In genomic region chr3:55337671-55338070, GRCm38 (mm10) we compare ENCODE assay signal across 9 mouse cellular contexts.
"Had no signal": no experiment of that assay in that cellular context is flagged by ENCODE, and none has a peak within 500 bp of the region (broad histone marks: within the 10 kb centered on the region; RNA-seq: fewer than 3 reads in every experiment).

No protein-coding gene starts in this region.

- H3K27ac ChIP-seq: kidney, postnatal 0 days; limb, embryonic 13.5 days; liver, embryonic 14.5 days; midbrain, embryonic 12.5 days; stomach, embryonic 15.5 days had no signal

- H3K9ac ChIP-seq: limb, embryonic 13.5 days; liver, embryonic 14.5 days; midbrain, embryonic 12.5 days; neural tube, embryonic 13.5 days; stomach, embryonic 15.5 days had no signal

- H3K9me3 ChIP-seq: limb, embryonic 13.5 days; midbrain, embryonic 12.5 days; neural tube, embryonic 13.5 days; stomach, embryonic 15.5 days had no signal

- H3K36me3 ChIP-seq: limb, embryonic 13.5 days; midbrain, embryonic 12.5 days; neural tube, embryonic 13.5 days; stomach, embryonic 15.5 days had no signal

- H3K4me2 ChIP-seq: limb, embryonic 13.5 days; midbrain, embryonic 12.5 days; neural tube, embryonic 13.5 days; stomach, embryonic 15.5 days had no signal

- H3K4me3 ChIP-seq: limb, embryonic 13.5 days; midbrain, embryonic 12.5 days; neural tube, embryonic 13.5 days; stomach, embryonic 15.5 days had no signal

- H3K4me1 ChIP-seq: midbrain, embryonic 12.5 days; stomach, embryonic 15.5 days had no signal

- H3K27me3 ChIP-seq: limb, embryonic 13.5 days; midbrain, embryonic 12.5 days; neural tube, embryonic 13.5 days; stomach, embryonic 15.5 days had no signal

- ATAC-seq: midbrain, embryonic 16.5 days had no signal

- DNase-seq: left cerebral cortex, postnatal 4 days; thymus, postnatal 4 days had no signal
